Mouse (Mus musculus) heart, embryonic 14.5 days (tissue): ENCODE measurements around the gene Kcnh7. TPM values are rescaled to one million over a fixed set of nuclear protein-coding genes. Genes with fewer than 3 reads are reported as not detected.

Experiments
- ATAC-seq: fragments of 200-750 bp; cut with Nextera tagmentation; 2 replicates; pipeline ENCODE4 v1.8.0; 2017; ENCODE audit warnings: low read depth, moderate TSS enrichment; ENCODE audit not compliant: insufficient number of reproducible peaks, insufficient read depth, low FRiP score
- H3K27ac ChIP-seq, 2 experiments: fragments of 200-500 bp in 1 of 2; fragments of 300-500 bp in 1 of 2; sonication (generic) in 1 of 2; replicated peaks in 1 of 2; 2 replicates each; pipeline ENCODE4 v1.5.1; 2012 to 2014; ENCODE audit warnings: low read depth in 2 of 2, low read length in 2 of 2, control low read depth in 1 of 2, mild to moderate bottlenecking in 1 of 2, mixed read lengths in 1 of 2; ENCODE audit not compliant: control insufficient read depth in 1 of 2, insufficient read depth in 1 of 2
- H3K27me3 ChIP-seq: fragments of 300-500 bp; sonication (generic); 2 replicates; pipeline ENCODE4 v1.6.1; 2014; ENCODE audit warnings: mild to moderate bottlenecking, low read length, control low read depth; ENCODE audit not compliant: control insufficient read depth, insufficient read depth
- H3K36me3 ChIP-seq: fragments of 300-500 bp; sonication (generic); 2 replicates; pipeline ENCODE4 v1.6.1; 2014; ENCODE audit warnings: mild to moderate bottlenecking, control low read depth, low read length, mixed read lengths; ENCODE audit not compliant: control insufficient read depth, insufficient read depth
- H3K4me1 ChIP-seq, 2 experiments: fragments of 200-500 bp in 1 of 2; fragments of 300-500 bp in 1 of 2; sonication (generic) in 1 of 2; 2 replicates each; pipeline ENCODE4 v1.6.1; 2012 to 2014; ENCODE audit warnings: low read length in 2 of 2, control low read depth in 1 of 2, mixed read lengths in 1 of 2; ENCODE audit not compliant: control insufficient read depth in 2 of 2, insufficient read depth in 2 of 2
- H3K4me2 ChIP-seq: fragments of 300-500 bp; sonication (generic); 2 replicates; pipeline ENCODE4 v1.6.1; 2014; ENCODE audit warnings: mild to moderate bottlenecking, low read length
- H3K4me3 ChIP-seq, 2 experiments: fragments of 200-500 bp in 1 of 2; fragments of 300-500 bp in 1 of 2; sonication (generic) in 1 of 2; 2 replicates each; pipeline ENCODE4 v1.5.1; 2012 to 2014; ENCODE audit warnings: low read length in 2 of 2, mild to moderate bottlenecking in 2 of 2, control low read depth in 1 of 2, low read depth in 1 of 2, moderate library complexity in 1 of 2; ENCODE audit not compliant: control insufficient read depth in 1 of 2, insufficient read depth in 1 of 2
- H3K9ac ChIP-seq: fragments of 300-500 bp; sonication (generic); 2 replicates; pipeline ENCODE4 v1.6.1; 2014; ENCODE audit warnings: mild to moderate bottlenecking, low read length
- H3K9me3 ChIP-seq: fragments of 300-500 bp; sonication (generic); 2 replicates; pipeline ENCODE4 v1.6.1; 2016; ENCODE audit warnings: low read length, control low read depth; ENCODE audit not compliant: control insufficient read depth
- WGBS: fragments of 180-500 bp; shearing (Covaris S2); extraction: QIAGEN DNeasy Blood & Tissue Kit; methylation state at CpG from one replicate; pipeline ENCODE4 v1.1.7; 2014; 5-methylcytosine and 5-hydroxymethylcytosine counted together
- polyA plus RNA-seq: library from polyadenylated mRNA; unstranded; fragments of >200 nt; fragmentation: Nextera tagmentation; extraction: Ambion mirVana; gene quantifications from 2 replicates; pipeline ENCODE4 v1.2.1, GENCODE M21; 2014

Kcnh7 gene
- polyA plus RNA-seq, 1 experiment from 2014 or later, result 5.8 TPM

DNA sequence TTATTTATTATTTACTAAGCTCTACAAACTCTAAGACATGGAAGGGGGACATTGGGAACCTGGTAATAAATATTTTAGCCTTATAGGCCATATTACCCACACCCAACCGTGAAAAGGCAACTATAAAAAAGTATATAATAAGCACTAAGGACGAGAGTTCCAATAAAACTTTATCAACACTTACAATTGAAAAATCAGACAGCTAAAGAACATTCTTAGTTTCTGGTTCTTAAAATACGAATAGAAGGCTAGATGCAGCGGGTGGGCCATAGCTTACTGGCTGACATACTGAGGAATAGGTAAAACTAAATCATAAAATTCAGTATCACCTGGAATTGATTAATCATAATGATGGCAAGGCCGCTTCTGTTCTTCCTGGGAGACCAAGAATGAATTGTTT is 539.2 kb downstream of the Kcnh7 start:
- Histone ChIP-seq H3K4me1 (peaks cover 0 to 8% of the 10 kb centered on the region in 2 experiments; a peak in 2 of 4 replicates), H3K4me3 (no peak overlapping the region), H3K9me3 (no peaks in the 10 kb centered on the region), H3K36me3 (no peaks in the 10 kb centered on the region), H3K27me3 (no peaks in the 10 kb centered on the region), H3K9ac (no peak overlapping the region), H3K4me2 (no peak overlapping the region), H3K27ac (no peak overlapping the region)
- no peak for ATAC-seq
- WGBS, result 92% methylated on average over 5 of the region's 5 CpGs
